Mouse (Mus musculus): Measurements from ENCODE around the gene Gak. TPM values are rescaled to one million over a fixed set of nuclear protein-coding genes. Genes with fewer than 3 reads are reported as not detected.
A peak's percentile ranks its signal among the peaks of the same experiment; 100 is the strongest.

Gak gene
- 53.4 and 53.5 TPM in 2 replicates for polyA plus RNA-seq (2014; fragmentation: Nextera tagmentation; extraction: Ambion mirVana)

DNA sequence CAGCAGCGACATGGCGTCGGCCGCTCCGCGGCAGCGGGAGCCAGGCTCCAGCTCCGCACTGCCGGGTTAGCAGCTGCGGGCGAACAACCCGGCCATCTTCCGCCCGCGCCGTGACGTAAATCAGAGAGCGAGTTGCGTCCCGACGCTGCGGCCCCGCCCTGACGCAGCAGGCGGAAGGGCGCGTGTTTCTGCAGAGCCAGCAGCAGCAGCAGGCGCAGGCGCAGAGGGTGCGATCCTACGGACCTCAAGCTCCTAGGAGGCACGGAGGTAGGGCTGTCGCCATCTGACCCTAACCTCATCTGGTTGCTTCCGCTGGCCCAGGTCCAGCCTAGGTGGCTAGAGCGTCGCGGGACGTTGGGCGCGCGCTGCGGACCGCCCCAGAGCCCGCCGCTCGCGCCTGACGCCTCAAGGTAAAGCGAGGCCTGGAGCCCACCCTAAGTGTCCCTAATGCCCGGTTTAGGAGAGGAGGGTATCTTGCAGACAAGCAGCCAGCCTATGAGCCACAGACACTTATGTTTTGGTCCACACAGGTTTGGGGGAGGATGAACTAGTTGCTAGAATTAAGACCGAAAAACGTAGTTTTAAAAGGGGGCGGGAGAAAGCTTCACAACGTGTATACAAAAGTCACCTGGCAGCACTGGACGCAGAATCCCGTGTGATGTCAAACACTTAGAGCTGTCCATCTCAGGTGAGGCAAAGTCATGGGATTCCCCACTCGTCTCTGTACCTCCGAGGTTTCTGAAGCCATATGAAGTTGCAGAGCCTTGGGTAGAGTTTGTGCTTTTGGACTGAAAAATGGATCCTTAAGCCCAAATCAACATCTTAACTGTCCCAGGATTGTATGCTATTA lies at the start of gene Gak, which contains the start of gene Tmem175:
Gak (minus strand) TSS at position 122 of the 850 bp plus-strand sequence.
Tmem175 (plus strand) TSS at position 137 of the 850 bp plus-strand sequence.
- peaks cover 6% of the 10 kb centered on the region; the same call in 1 of the 2 replicates for H3K4me1 ChIP-seq (ENCODE audit: control insufficient read depth, insufficient read depth, low read length)
- DNase-seq (ENCODE audit: low spot score) (peak; percentile 96), ATAC-seq (ENCODE audit: insufficient read depth, low FRiP score, low TSS enrichment) (peak; percentile 94)
- H3K4me2 ChIP-seq (ENCODE audit: low read depth), result peak within 1 kb of the TSS; percentile 79
- H3K9me3 ChIP-seq (ENCODE audit: control insufficient read depth, low read length), result no peaks in the 10 kb centered on the region
- H3K27me3 ChIP-seq (ENCODE audit: control insufficient read depth, insufficient read depth, low read length), result no peaks in the 10 kb centered on the region
- H3K27ac ChIP-seq (ENCODE audit: low read depth, low read length), result peak within 1 kb of the TSS; percentile 73
- no peaks in the 10 kb centered on the region for H3K36me3 ChIP-seq (ENCODE audit: control insufficient read depth, insufficient read depth, low read length)
- H3K4me3 ChIP-seq (ENCODE audit: low read depth, low read length), result peak within 1 kb of the TSS; percentile 63
- H3K9ac ChIP-seq (ENCODE audit: low read length), result peak within 1 kb of the TSS; percentile 85
- WGBS, result under 1% methylated on average over 58 of the region's 58 CpGs

DNA sequence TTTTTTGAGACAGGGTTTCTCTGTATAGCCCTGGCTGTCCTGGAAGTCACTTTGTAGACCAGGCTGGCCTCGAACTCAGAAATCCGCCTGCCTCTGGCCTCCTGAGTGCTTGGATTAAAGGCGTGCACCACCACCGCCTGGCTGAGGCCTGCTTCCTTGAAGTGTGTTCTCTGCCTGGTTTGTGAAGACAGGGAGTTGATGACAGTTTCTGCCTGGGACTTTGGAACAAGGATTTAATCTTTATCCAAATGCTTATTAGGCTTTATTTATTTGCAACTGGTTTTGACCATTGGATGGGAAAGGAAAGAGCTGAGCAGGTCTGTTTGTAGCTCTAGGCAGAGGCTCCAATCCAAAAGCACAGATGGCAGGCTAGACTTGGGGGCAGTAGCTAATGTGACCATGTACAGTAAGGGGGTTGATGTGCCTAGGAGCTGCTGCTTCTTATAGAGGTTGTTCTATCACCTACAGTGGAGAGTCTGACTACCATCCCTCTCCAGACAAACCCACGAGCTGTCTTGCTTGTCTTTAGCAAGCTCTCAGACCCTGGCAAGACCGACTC lies 48.8 kb upstream of the Gak start:
- Histone ChIP-seq H3K9ac (ENCODE audit: low read length) (no peak overlapping the region), H3K9me3 (ENCODE audit: control insufficient read depth, low read length) (no peaks in the 10 kb centered on the region), H3K27ac (ENCODE audit: low read depth, low read length) (no peak overlapping the region), H3K27me3 (ENCODE audit: control insufficient read depth, insufficient read depth, low read length) (no peaks in the 10 kb centered on the region), H3K4me2 (ENCODE audit: low read depth) (no peak overlapping the region), H3K36me3 (ENCODE audit: control insufficient read depth, insufficient read depth, low read length) (no peaks in the 10 kb centered on the region), H3K4me3 (ENCODE audit: low read depth, low read length) (no peak overlapping the region), H3K4me1 (ENCODE audit: control insufficient read depth, insufficient read depth, low read length) (peaks cover 2% of the 10 kb centered on the region; the same call in 1 of the 2 replicates)
- ATAC-seq (ENCODE audit: insufficient read depth, low FRiP score, low TSS enrichment) (no peak), DNase-seq (ENCODE audit: low spot score) (no peak)
- WGBS, result 89% methylated on average over 6 of the region's 6 CpGs

GRCm38 (mm10) chr5:108677605-108678295 lies 48.2 kb upstream of the Gak start:
- no peaks in the 10 kb centered on the region for H3K27me3 ChIP-seq (ENCODE audit: control insufficient read depth, insufficient read depth, low read length)
- H3K4me2 ChIP-seq (ENCODE audit: low read depth), result peak overlapping the region; percentile 46
- no peaks in the 10 kb centered on the region for H3K9me3 ChIP-seq (ENCODE audit: control insufficient read depth, low read length)
- DNase-seq (ENCODE audit: low spot score) (peak; percentile 86), ATAC-seq (ENCODE audit: insufficient read depth, low FRiP score, low TSS enrichment) (peak; percentile 87)
- no peaks in the 10 kb centered on the region for H3K36me3 ChIP-seq (ENCODE audit: control insufficient read depth, insufficient read depth, low read length)
- H3K27ac ChIP-seq (ENCODE audit: low read depth, low read length), result peak overlapping the region; percentile 63
- H3K9ac ChIP-seq (ENCODE audit: low read length), result peak overlapping the region; percentile 60
- 3% methylated on average over 24 of the region's 25 CpGs for WGBS
- peaks cover 2% of the 10 kb centered on the region; the same call in 1 of the 2 replicates for H3K4me1 ChIP-seq (ENCODE audit: control insufficient read depth, insufficient read depth, low read length)
- peak overlapping the region; percentile 27 for H3K4me3 ChIP-seq (ENCODE audit: low read depth, low read length)

DNA sequence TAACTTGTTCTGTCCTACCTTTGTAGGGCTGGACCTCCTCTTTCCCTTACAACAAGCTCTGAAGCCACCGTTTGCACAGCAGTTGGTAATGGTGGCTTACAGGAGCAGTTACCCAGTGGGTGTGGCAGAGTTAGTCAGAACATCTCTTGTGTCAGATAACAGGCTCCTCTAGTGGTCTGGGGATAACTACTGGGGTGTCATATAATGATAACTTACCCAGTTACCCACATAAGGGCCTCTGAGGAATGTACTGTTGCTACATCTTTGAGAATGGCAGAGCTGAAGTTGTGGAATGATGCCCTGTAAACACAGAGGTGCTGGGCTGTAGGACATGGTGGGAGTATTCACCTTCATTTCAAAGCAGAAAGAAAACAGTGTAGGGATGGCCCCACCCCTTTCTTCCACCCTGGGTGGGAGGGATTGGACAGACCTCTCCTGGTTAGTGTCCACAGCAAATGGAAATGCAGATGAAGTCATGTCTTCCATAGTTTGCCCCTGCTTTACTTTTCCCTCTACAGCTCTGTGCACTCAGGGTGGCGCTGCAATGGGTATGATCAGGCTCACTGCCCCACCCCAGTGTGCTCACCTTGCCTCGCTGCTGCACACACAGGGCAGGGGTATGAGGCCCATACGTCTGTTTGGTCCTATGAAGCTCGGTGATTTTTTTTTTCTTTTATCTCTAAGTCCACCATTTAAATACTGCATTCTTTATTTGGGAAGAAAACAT lies 47.4 kb upstream of the Gak start:
- no peaks in the 10 kb centered on the region for H3K27me3 ChIP-seq (ENCODE audit: control insufficient read depth, insufficient read depth, low read length)
- DNase-seq (ENCODE audit: low spot score), result peak; percentile 36
- 16% methylated on average over 5 of the region's 5 CpGs for WGBS
- ATAC-seq (ENCODE audit: insufficient read depth, low FRiP score, low TSS enrichment), result peak; percentile 39; the same call in 1 of the 2 replicates
- H3K9me3 ChIP-seq (ENCODE audit: control insufficient read depth, low read length), result no peaks in the 10 kb centered on the region
- peak overlapping the region; percentile 60 for H3K9ac ChIP-seq (ENCODE audit: low read length)
- no peaks in the 10 kb centered on the region for H3K36me3 ChIP-seq (ENCODE audit: control insufficient read depth, insufficient read depth, low read length)
- peak overlapping the region; percentile 27; the same call in 1 of the 2 replicates for H3K4me3 ChIP-seq (ENCODE audit: low read depth, low read length)
- H3K4me1 ChIP-seq (ENCODE audit: control insufficient read depth, insufficient read depth, low read length), result peaks cover 2% of the 10 kb centered on the region; the same call in 1 of the 2 replicates
- peak overlapping the region; percentile 63; the same call in 1 of the 2 replicates for H3K27ac ChIP-seq (ENCODE audit: low read depth, low read length)
- peak overlapping the region; percentile 46 for H3K4me2 ChIP-seq (ENCODE audit: low read depth)

DNA sequence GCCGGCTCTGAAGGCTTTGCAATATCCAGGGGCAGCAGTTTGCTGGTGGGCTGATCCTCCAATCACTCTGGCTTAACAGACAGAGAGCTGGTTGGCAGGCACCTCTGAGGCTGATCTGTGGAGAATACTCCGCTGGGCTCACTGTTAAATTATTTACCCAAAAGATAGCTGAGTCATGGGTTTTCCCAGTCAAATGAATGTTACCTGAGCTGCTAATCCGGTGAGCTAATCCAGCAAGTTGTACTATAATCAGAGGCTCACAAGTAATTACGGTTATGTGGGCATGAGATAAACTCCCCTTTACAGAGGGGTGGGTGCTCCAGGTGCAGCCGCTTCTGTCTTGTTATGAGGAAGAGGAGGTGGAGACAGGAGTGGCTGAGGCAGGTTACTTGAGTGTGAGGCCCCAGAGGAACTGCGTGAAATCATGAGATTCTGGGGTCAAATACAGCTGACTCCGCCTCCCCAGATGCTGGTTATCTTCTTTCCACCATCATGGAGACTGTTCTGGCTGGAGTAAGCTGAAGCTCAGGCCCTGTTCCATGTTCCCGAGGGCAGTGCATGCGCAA lies 45.8 kb upstream of the Gak start, which contains the start of gene Slc26a1:
Slc26a1 (minus strand) TSS at position 319 of the 566 bp plus-strand sequence.
- Histone ChIP-seq H3K9ac (ENCODE audit: low read length) (no peak within 1 kb of the TSS), H3K9me3 (ENCODE audit: control insufficient read depth, low read length) (no peaks in the 10 kb centered on the region), H3K4me1 (ENCODE audit: control insufficient read depth, insufficient read depth, low read length) (peaks cover 2% of the 10 kb centered on the region; the same call in 1 of the 2 replicates), H3K4me3 (ENCODE audit: low read depth, low read length) (no peak within 1 kb of the TSS), H3K27ac (ENCODE audit: low read depth, low read length) (no peak within 1 kb of the TSS), H3K36me3 (ENCODE audit: control insufficient read depth, insufficient read depth, low read length) (no peaks in the 10 kb centered on the region; the same call in 1 of the 2 replicates), H3K4me2 (ENCODE audit: low read depth) (no peak within 1 kb of the TSS), H3K27me3 (ENCODE audit: control insufficient read depth, insufficient read depth, low read length) (no peaks in the 10 kb centered on the region)
- no peak for DNase-seq (ENCODE audit: low spot score)
- WGBS, result 86% methylated on average over 9 of the region's 9 CpGs
- no peak for ATAC-seq (ENCODE audit: insufficient read depth, low FRiP score, low TSS enrichment)

- DNase-seq (ENCODE audit: low spot score) (no peak), ATAC-seq (ENCODE audit: insufficient read depth, low FRiP score, low TSS enrichment) (no peak)
- 77% methylated on average over 2 of the region's 2 CpGs for WGBS
- no peak overlapping the region for H3K4me2 ChIP-seq (ENCODE audit: low read depth)
- no peak overlapping the region for H3K4me3 ChIP-seq (ENCODE audit: low read depth, low read length)
- H3K9ac ChIP-seq (ENCODE audit: low read length), result no peak overlapping the region
- H3K27me3 ChIP-seq (ENCODE audit: control insufficient read depth, insufficient read depth, low read length), result no peaks in the 10 kb centered on the region
- no peaks in the 10 kb centered on the region; the same call in 1 of the 2 replicates for H3K36me3 ChIP-seq (ENCODE audit: control insufficient read depth, insufficient read depth, low read length)
- H3K9me3 ChIP-seq (ENCODE audit: control insufficient read depth, low read length), result no peaks in the 10 kb centered on the region
- peaks cover 2% of the 10 kb centered on the region; the same call in 1 of the 2 replicates for H3K4me1 ChIP-seq (ENCODE audit: control insufficient read depth, insufficient read depth, low read length)
- no peak overlapping the region for H3K27ac ChIP-seq (ENCODE audit: low read depth, low read length)
These were observed 45.1 kb upstream of the Gak start for GRCm38 (mm10) chr5:108674624-108675023.

- Histone ChIP-seq H3K4me2 (ENCODE audit: low read depth) (no peak overlapping the region), H3K27ac (ENCODE audit: low read depth, low read length) (no peak overlapping the region), H3K36me3 (ENCODE audit: control insufficient read depth, insufficient read depth, low read length) (no peaks in the 10 kb centered on the region; the same call in 1 of the 2 replicates), H3K4me1 (ENCODE audit: control insufficient read depth, insufficient read depth, low read length) (peaks cover 4% of the 10 kb centered on the region; the same call in 1 of the 2 replicates), H3K27me3 (ENCODE audit: control insufficient read depth, insufficient read depth, low read length) (no peaks in the 10 kb centered on the region), H3K9me3 (ENCODE audit: control insufficient read depth, low read length) (no peaks in the 10 kb centered on the region), H3K9ac (ENCODE audit: low read length) (no peak overlapping the region), H3K4me3 (ENCODE audit: low read depth, low read length) (no peak overlapping the region)
- DNase-seq (ENCODE audit: low spot score) (no peak), ATAC-seq (ENCODE audit: insufficient read depth, low FRiP score, low TSS enrichment) (no peak)
- WGBS, result 94% methylated on average over 12 of the region's 12 CpGs
These were observed 42.2 kb upstream of the Gak start for GRCm38 (mm10) chr5:108671757-108672156.
